Mouse (Mus musculus): Measurements from ENCODE around the gene Lcat. TPM values are rescaled to one million over a fixed set of nuclear protein-coding genes. Genes with fewer than 3 reads are reported as not detected.

Gene Lcat
- polyA plus RNA-seq, 1 experiment from 2014 or later = 1.8 TPM

DNA sequence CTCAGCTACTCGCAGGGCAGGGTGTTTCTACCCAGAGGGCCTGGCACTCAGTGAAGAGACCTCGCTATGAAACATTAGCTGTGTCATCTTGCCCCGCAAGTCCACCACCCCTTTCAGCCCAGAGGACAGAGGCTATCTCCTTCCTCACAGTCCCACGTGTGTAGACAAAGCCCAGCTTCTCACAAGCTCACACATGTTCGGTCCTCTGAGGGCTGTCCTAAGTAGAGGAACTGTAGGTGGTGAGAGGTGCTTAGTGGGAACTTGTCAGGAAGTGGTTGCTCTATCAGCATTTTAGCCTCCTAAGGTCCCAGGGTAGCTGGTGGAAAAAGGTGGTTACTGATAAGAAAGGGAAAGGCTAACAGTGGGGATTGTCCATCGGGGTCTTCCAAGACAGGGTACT lies 8.1 kb downstream of the Lcat start:
- 80% methylated on average over 6 of the region's 6 CpGs for WGBS

DNA sequence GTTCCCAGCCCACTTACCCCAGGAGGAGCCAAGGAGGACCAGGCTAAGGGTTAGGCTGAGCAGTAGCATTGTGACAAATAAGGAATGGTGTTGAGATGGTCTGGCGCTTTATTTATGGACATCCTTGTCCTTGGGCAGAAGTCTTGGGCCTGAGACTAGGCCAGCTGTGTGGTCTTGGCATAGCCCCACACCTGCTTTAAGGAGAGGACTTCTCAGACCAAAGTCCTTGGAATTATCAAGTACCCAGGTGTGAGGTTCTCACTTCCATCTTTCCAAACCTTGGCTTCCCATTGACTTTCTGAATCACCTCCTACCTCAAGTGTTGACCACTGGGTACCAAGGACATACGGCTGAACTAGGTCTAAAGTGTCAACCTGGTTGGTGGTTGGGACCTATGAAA lies 9.4 kb downstream of the Lcat start, which contains the start of gene Ctrl:
Ctrl (minus strand) TSS at position 101 of the 400 bp plus-strand sequence.
- no peak within 1 kb of the TSS for H3K9ac ChIP-seq (replicated peaks; ENCODE audit: low read length)

More for the DNA sequence above, 8.1 kb downstream of the Lcat start:
- H3K27ac ChIP-seq (ENCODE audit: low read length) = no peak overlapping the region
- no peak overlapping the region for H3K4me3 ChIP-seq (ENCODE audit: low read length)
- H3K27me3 ChIP-seq (ENCODE audit: insufficient read depth, low read length) = no peaks in the 10 kb centered on the region
- H3K9me3 ChIP-seq (ENCODE audit: low read length) = no peaks in the 10 kb centered on the region
- H3K9ac ChIP-seq (replicated peaks; ENCODE audit: low read length) = no peak overlapping the region
- no peak overlapping the region for H3K4me2 ChIP-seq (replicated peaks; ENCODE audit: low read depth, low read length)
- H3K36me3 ChIP-seq (ENCODE audit: insufficient read depth, low read length) = peaks cover 8% of the 10 kb centered on the region; the same call in 1 of the 2 replicates
- peaks cover 15% of the 10 kb centered on the region for H3K4me1 ChIP-seq (ENCODE audit: insufficient read depth, low read length)
- no peak for ATAC-seq (ENCODE audit: low FRiP score, low TSS enrichment)

DNA sequence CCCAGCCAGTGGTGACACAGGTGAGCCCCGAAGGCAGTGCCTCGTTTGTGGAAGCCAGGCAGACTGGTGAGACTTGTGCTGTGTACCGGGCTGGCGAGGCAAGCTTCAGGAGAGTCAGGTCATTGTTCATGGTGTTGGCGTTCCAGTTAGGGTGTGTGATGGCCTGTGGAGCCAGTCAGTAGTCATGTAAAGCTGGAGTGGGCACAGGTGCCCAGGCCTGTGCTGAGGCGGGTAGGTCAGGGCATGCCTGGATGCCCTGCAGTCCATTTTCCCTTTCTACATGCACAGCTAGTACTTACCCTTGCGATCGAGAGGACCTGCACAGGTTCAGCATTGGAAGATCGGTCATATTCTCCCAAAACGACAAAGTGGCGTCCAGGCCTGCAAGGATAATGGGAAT lies 10.7 kb downstream of the Lcat start:
- no peak overlapping the region for H3K27ac ChIP-seq (ENCODE audit: low read length)
- no peak overlapping the region for H3K4me3 ChIP-seq (ENCODE audit: low read length)
- H3K27me3 ChIP-seq (ENCODE audit: insufficient read depth, low read length) = no peaks in the 10 kb centered on the region
- H3K9me3 ChIP-seq (ENCODE audit: low read length) = no peaks in the 10 kb centered on the region
- H3K9ac ChIP-seq (replicated peaks; ENCODE audit: low read length) = no peak overlapping the region
- peaks cover 8% of the 10 kb centered on the region for H3K4me1 ChIP-seq (ENCODE audit: insufficient read depth, low read length)
- H3K4me2 ChIP-seq (replicated peaks; ENCODE audit: low read depth, low read length) = no peak overlapping the region
- peaks cover 13% of the 10 kb centered on the region; the same call in 1 of the 2 replicates for H3K36me3 ChIP-seq (ENCODE audit: insufficient read depth, low read length)
- no peak for ATAC-seq (ENCODE audit: low FRiP score, low TSS enrichment)
- 95% methylated on average over 11 of the region's 11 CpGs for WGBS

More for the DNA sequence above, 9.4 kb downstream of the Lcat start, which contains the start of gene Ctrl:
- 85% methylated on average over 2 of the region's 2 CpGs for WGBS
- Histone ChIP-seq H3K27me3 (ENCODE audit: insufficient read depth, low read length) (no peaks in the 10 kb centered on the region), H3K9me3 (ENCODE audit: low read length) (no peaks in the 10 kb centered on the region), H3K4me3 (ENCODE audit: low read length) (no peak within 1 kb of the TSS), H3K4me2 (replicated peaks; ENCODE audit: low read depth, low read length) (no peak within 1 kb of the TSS), H3K4me1 (ENCODE audit: insufficient read depth, low read length) (peaks cover 15% of the 10 kb centered on the region), H3K27ac (ENCODE audit: low read length) (no peak within 1 kb of the TSS), H3K36me3 (ENCODE audit: insufficient read depth, low read length) (peaks cover 13% of the 10 kb centered on the region; the same call in 1 of the 2 replicates)
- no peak for ATAC-seq (ENCODE audit: low FRiP score, low TSS enrichment)

DNA sequence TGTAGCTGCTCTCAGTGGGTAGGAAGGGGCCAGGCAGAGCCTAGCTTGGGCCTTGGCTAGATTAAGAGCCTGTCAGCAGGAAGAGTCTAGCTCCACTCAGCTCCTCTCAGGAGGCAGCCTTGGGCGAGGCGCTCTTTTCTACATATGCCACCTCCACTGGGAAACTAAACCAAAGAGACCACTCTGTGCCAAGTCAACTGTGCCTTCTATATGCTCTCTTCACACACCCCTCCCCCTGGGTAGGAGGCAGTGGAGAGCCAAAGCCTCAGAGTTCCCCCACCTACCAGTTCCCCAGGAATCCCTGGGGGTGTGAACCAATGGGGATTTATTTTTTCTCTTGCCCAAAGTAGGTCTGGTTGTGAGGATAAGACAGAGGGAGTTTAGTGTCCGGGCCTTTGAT lies 11.9 kb downstream of the Lcat start:
- Histone ChIP-seq H3K9me3 (ENCODE audit: low read length) (no peaks in the 10 kb centered on the region), H3K36me3 (ENCODE audit: insufficient read depth, low read length) (peaks cover 13% of the 10 kb centered on the region; the same call in 1 of the 2 replicates), H3K9ac (replicated peaks; ENCODE audit: low read length) (no peak overlapping the region), H3K27me3 (ENCODE audit: insufficient read depth, low read length) (no peaks in the 10 kb centered on the region), H3K4me2 (replicated peaks; ENCODE audit: low read depth, low read length) (no peak overlapping the region), H3K27ac (ENCODE audit: low read length) (no peak overlapping the region), H3K4me1 (ENCODE audit: insufficient read depth, low read length) (peaks cover 5% of the 10 kb centered on the region), H3K4me3 (ENCODE audit: low read length) (no peak overlapping the region)
- WGBS = 93% methylated on average over 3 of the region's 3 CpGs
- no peak for ATAC-seq (ENCODE audit: low FRiP score, low TSS enrichment)

DNA sequence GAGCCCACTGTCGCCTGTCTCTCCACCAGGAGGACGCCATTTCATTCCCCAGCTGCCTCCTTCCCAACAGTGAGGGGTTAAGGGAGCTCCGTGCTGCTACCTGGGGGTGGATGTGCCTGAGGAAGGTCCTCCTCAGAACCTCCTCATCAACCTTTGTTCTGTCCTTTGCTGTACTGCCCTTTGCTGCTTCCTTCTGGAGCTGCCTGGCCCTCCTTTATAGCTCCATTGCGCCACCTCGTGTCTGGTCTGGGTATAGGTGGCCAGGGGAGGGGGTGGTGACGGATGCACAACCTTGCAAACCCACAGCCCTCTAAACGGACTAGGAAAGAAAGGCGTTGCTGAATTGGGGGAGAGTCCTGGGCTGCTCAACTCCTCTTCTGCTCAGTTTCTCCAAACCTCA lies 12.6 kb downstream of the Lcat start:
- Histone ChIP-seq H3K27ac (ENCODE audit: low read length) (no peak overlapping the region), H3K4me2 (replicated peaks; ENCODE audit: low read depth, low read length) (no peak overlapping the region), H3K4me1 (ENCODE audit: insufficient read depth, low read length) (no peaks in the 10 kb centered on the region), H3K9ac (replicated peaks; ENCODE audit: low read length) (no peak overlapping the region; the same call in 1 of the 2 replicates), H3K36me3 (ENCODE audit: insufficient read depth, low read length) (peaks cover 17% of the 10 kb centered on the region; the same call in 1 of the 2 replicates), H3K27me3 (ENCODE audit: insufficient read depth, low read length) (no peaks in the 10 kb centered on the region), H3K4me3 (ENCODE audit: low read length) (no peak overlapping the region), H3K9me3 (ENCODE audit: low read length) (no peaks in the 10 kb centered on the region)
- 20% methylated on average over 8 of the region's 8 CpGs for WGBS
- peak; percentile 66; the same call in 1 of the 2 replicates for ATAC-seq (ENCODE audit: low FRiP score, low TSS enrichment)

DNA sequence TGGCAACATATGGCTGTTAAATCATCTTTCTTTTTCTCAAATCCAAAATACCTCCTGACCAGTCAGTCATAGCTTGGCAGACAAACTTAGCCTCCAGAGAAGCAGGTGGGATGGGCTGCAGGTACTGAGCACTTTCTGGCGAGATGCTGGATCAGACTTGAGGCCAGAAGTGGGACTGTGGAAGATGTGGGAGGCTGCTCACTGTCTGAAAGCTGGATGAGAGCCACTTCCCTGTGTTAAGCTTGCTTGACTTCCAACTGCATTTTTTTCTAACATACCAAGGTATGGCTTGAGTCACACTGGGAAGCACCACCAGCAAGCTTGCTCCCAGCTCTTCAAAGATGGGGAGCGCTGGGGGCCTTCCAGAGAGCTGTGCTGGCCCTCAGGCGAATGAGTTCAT lies 18.1 kb downstream of the Lcat start:
- 69% methylated on average over 3 of the region's 3 CpGs for WGBS
- H3K4me2 ChIP-seq (replicated peaks; ENCODE audit: low read depth, low read length) = no peak overlapping the region
- H3K27me3 ChIP-seq (ENCODE audit: insufficient read depth, low read length) = no peaks in the 10 kb centered on the region
- H3K4me3 ChIP-seq (ENCODE audit: low read length) = no peak overlapping the region
- H3K9me3 ChIP-seq (ENCODE audit: low read length) = no peaks in the 10 kb centered on the region
- H3K27ac ChIP-seq (ENCODE audit: low read length) = no peak overlapping the region
- no peaks in the 10 kb centered on the region for H3K4me1 ChIP-seq (ENCODE audit: insufficient read depth, low read length)
- peaks cover 9% of the 10 kb centered on the region; the same call in 1 of the 2 replicates for H3K36me3 ChIP-seq (ENCODE audit: insufficient read depth, low read length)
- no peak overlapping the region for H3K9ac ChIP-seq (replicated peaks; ENCODE audit: low read length)
- no peak for ATAC-seq (ENCODE audit: low FRiP score, low TSS enrichment)

DNA sequence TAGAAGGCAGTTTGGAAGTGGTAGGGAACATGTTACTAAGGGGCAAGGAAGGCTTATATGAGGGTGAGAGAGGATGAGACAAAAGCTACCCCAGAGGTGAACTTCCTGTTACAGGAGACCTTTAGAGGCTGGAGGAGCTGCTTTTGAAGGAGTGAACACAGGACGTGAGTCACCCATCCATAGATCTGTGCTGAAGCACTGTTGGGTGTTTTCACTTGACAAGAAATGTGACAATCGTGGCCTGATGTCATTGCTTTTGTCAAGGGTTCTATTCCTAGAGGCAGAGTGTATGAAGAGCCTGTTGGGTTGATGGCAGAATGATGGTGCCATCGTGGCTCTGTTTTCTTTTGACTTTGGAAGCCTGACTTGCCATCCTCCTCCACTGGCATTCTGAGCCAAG lies 23.8 kb downstream of the Lcat start:
- H3K9ac ChIP-seq (replicated peaks; ENCODE audit: low read length) = no peak overlapping the region
- no peak overlapping the region for H3K27ac ChIP-seq (ENCODE audit: low read length)
- no peaks in the 10 kb centered on the region for H3K4me1 ChIP-seq (ENCODE audit: insufficient read depth, low read length)
- peaks cover 11% of the 10 kb centered on the region; the same call in 1 of the 2 replicates for H3K36me3 ChIP-seq (ENCODE audit: insufficient read depth, low read length)
- no peaks in the 10 kb centered on the region for H3K27me3 ChIP-seq (ENCODE audit: insufficient read depth, low read length)
- no peaks in the 10 kb centered on the region for H3K9me3 ChIP-seq (ENCODE audit: low read length)
- no peak overlapping the region for H3K4me2 ChIP-seq (replicated peaks; ENCODE audit: low read depth, low read length)
- no peak overlapping the region for H3K4me3 ChIP-seq (ENCODE audit: low read length)
- WGBS = 76% methylated on average over 3 of the region's 3 CpGs
- no peak for ATAC-seq (ENCODE audit: low FRiP score, low TSS enrichment)

DNA sequence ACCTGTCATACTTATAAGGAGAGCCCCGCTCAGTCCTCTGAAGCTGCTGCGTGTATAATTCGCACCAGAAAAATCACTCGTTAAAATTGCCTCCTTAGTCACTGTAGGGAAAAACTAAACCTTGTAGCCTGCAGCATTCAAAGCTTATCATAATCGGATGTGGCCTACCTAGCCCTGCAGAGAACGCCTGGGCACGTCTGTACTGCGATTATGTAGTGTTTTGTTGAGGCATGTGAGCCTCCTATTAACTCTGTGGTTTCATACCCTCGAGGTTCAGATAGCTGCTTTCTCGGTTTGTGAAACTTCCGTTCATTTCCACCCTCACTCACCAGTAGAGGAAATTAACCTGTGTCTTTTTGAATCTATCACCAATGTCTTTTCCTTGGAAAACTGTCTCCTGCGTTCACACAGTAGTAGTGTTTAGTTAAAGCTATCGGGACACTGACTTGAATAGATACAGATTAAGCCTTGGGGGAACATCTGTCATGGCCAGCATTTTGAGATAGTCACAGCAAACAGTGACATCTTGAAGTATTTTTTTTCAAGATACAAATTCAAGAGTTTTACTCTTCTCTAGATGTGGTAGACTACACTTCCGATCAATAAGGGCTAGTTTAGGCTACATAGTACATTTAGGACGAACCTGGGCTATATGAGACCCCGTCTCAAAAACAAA lies 42.1 kb downstream of the Lcat start:
- no peak for ATAC-seq (ENCODE audit: low FRiP score, low TSS enrichment)
- H3K4me3 ChIP-seq (ENCODE audit: low read length) = peak overlapping the region; percentile 87
- no peaks in the 10 kb centered on the region for H3K9me3 ChIP-seq (ENCODE audit: low read length)
- WGBS = 30% methylated on average over 16 of the region's 16 CpGs
- no peaks in the 10 kb centered on the region for H3K27me3 ChIP-seq (ENCODE audit: insufficient read depth, low read length)
- H3K9ac ChIP-seq (replicated peaks; ENCODE audit: low read length) = peak overlapping the region; percentile 95
- peaks cover 12% of the 10 kb centered on the region for H3K4me1 ChIP-seq (ENCODE audit: insufficient read depth, low read length)
- peak overlapping the region; percentile 91 for H3K27ac ChIP-seq (ENCODE audit: low read length)
- H3K36me3 ChIP-seq (ENCODE audit: insufficient read depth, low read length) = no peaks in the 10 kb centered on the region
- peak overlapping the region; percentile 87 for H3K4me2 ChIP-seq (replicated peaks; ENCODE audit: low read depth, low read length)

DNA sequence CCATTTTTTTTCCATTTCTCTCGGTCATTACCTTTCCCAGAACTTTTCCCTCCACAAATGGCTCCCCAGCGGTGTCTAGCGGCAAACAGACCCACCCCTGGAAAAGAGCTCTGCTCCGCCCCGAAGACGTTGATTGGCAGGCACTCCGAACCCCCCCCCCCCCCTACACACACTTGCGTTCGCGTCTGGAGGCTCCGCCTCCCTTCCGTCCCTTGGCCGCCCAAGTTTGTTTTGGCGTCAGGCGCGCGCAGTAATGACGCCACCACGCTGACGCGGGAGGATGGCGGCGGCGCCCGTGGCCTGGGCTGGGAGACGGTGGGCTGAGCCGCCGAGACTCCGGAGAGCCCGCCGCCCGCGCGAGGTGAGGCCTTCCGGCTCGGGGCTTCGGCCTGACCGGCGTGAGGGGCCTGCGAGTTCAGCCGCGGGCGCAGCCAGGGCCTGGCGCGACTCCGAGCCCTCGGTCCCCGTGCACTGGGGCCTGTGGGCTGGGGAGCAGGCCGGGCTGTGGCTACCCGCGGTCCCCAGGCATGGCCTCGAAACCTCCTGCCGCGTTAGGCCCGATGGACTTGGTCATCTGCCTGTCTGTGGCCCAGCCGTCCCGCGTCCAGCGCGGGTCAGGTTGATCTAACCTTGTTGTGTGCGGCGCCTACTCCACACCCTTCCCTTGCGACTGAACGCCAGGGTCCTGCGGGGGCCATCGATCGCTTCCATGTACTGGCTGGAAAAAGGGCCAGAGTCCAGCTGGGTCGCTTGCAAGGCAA lies 42.8 kb downstream of the Lcat start, which contains the start of gene Pskh1:
Pskh1 (plus strand) TSS at position 262 of the 761 bp plus-strand sequence.
- H3K9ac ChIP-seq (replicated peaks; ENCODE audit: low read length) = peak within 1 kb of the TSS; percentile 95
- H3K27me3 ChIP-seq (ENCODE audit: insufficient read depth, low read length) = no peaks in the 10 kb centered on the region
- peak within 1 kb of the TSS; percentile 87 for H3K4me3 ChIP-seq (ENCODE audit: low read length)
- under 1% methylated on average over 57 of the region's 68 CpGs for WGBS
- H3K4me2 ChIP-seq (replicated peaks; ENCODE audit: low read depth, low read length) = peak within 1 kb of the TSS; percentile 87
- peak within 1 kb of the TSS; percentile 91 for H3K27ac ChIP-seq (ENCODE audit: low read length)
- no peaks in the 10 kb centered on the region for H3K9me3 ChIP-seq (ENCODE audit: low read length)
- no peaks in the 10 kb centered on the region for H3K36me3 ChIP-seq (ENCODE audit: insufficient read depth, low read length)
- peak; percentile 97 for ATAC-seq (ENCODE audit: low FRiP score, low TSS enrichment)
- peaks cover 12% of the 10 kb centered on the region for H3K4me1 ChIP-seq (ENCODE audit: insufficient read depth, low read length)

Data from kidney, embryonic 16.5 days (tissue).